In the genomic region with DNA sequence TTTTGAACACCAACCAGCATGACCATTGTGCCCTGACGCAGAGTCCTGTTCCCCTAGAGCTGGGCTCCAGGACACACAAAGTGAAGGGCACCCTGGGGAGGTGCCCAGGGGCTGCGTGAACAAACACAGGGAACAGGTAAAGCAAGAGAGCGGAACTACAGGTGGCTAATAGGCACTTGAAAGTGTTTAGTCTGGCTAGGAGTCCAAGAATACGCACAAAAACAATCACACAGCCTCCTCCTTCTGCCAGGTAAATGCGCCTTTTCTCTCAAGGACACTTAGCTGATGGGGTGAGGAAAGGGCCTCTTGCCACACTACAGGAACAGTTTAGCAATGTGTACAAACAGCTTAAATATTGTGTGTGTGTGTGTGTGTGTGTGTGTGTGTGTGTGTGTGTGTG, we compare ENCODE assay signal across 17 mouse cellular contexts. TPM values are rescaled to one million over a fixed set of nuclear protein-coding genes. Genes with fewer than 3 reads are reported as not detected.
"Had no signal": no experiment of that assay in that cellular context is flagged by ENCODE, and none has a peak within 500 bp of the region (broad histone marks: within the 10 kb centered on the region; RNA-seq: fewer than 3 reads in every experiment).

No protein-coding gene starts in this region.

- ATAC-seq: intestine, embryonic 16.5 days; liver, postnatal 0 days had no signal

- H3K27me3 ChIP-seq: limb, embryonic 12.5 days; liver, embryonic 13.5 days; neural tube, embryonic 15.5 days had no signal

- H3K9ac ChIP-seq: limb, embryonic 12.5 days; liver, embryonic 13.5 days; liver, postnatal 0 days; neural tube, embryonic 15.5 days had no signal

- H3K27ac ChIP-seq: limb, embryonic 12.5 days; liver, embryonic 13.5 days; midbrain, embryonic 10.5 days; neural tube, embryonic 15.5 days; stomach, postnatal 0 days had no signal

- H3K9me3 ChIP-seq: limb, embryonic 12.5 days; liver, embryonic 13.5 days; midbrain, embryonic 10.5 days; neural tube, embryonic 15.5 days had no signal

- H3K4me1 ChIP-seq: limb, embryonic 12.5 days; liver, embryonic 13.5 days; neural tube, embryonic 15.5 days had no signal

- DNase-seq: kidney, adult 8-10 months; kidney, postnatal 36 days; layer of hippocampus, adult 9-11 months; liver; liver, embryonic 13.5 days; liver, postnatal 0 days; midbrain, embryonic 14.5 days; right cerebral cortex, adult 18-20 months; right cerebral cortex, postnatal 25 days; thymus, postnatal 4 days had no signal

- H3K4me3 ChIP-seq: limb, embryonic 12.5 days; liver, embryonic 13.5 days; midbrain, embryonic 10.5 days; myocyte; neural tube, embryonic 15.5 days had no signal

- H3K4me2 ChIP-seq: limb, embryonic 12.5 days; liver, embryonic 13.5 days; neural tube, embryonic 15.5 days had no signal

- H3K36me3 ChIP-seq: limb, embryonic 12.5 days; liver, embryonic 13.5 days; midbrain, embryonic 10.5 days; neural tube, embryonic 15.5 days had no signal

RNA-seq across cellular contexts. Expression of a gene that starts 13.1 kb away (rescaled TPM):
- total RNA-seq: megakaryocyte, adult 5-6 weeks had no signal
- polyA plus RNA-seq: liver, embryonic 13.5 days had no signal
